Mouse (Mus musculus): ENCODE results near the gene Wdr82.

GRCm38 (mm10) chr9:106176769-106177168, 6.0 kb downstream of the Wdr82 start:
- TF ChIP-seq CTCF (IDR thresholded peaks at IDR 0.05; ENCODE audit: control insufficient read depth, insufficient read depth, low read length) (no peak), POLR2A (IDR thresholded peaks at IDR 0.05; ENCODE audit: borderline replicate concordance, control insufficient read depth, low read depth, low read length) (no peak)

Measured in bone marrow, adult 2 months (tissue).